Mouse (Mus musculus) liver, postnatal 0 days (tissue): ENCODE results near the gene Bcat2. TPM values are rescaled to one million over a fixed set of nuclear protein-coding genes. Genes with fewer than 3 reads are reported as not detected.

ENCODE experiments used
- ATAC-seq: fragments of 200-750 bp; cut with Nextera tagmentation; 2 replicates; pipeline ENCODE4 v1.8.0; 2017; ENCODE audit warnings: mild to moderate bottlenecking, moderate library complexity
- DNase-seq: peaks from one replicate; pipeline ENCODE4 v3.0.0-alpha.2; 2016
- H3K27ac ChIP-seq: fragments of 300-500 bp; sonication (generic); 2 replicates; pipeline ENCODE4 v1.5.1; 2014; ENCODE audit warnings: antibody characterized with exemption, moderate library complexity, mild to moderate bottlenecking, low read depth
- H3K27me3 ChIP-seq: fragments of 300-500 bp; sonication (generic); 2 replicates; pipeline ENCODE4 v1.6.1; 2014; ENCODE audit warnings: low read length, control low read depth, mixed read lengths; ENCODE audit not compliant: insufficient read depth
- H3K36me3 ChIP-seq: fragments of 300-500 bp; sonication (generic); replicated peaks from 2 replicates; pipeline ENCODE4 v1.6.1; 2014; ENCODE audit warnings: mild to moderate bottlenecking, control low read depth, low read length, moderate library complexity, mixed read lengths; ENCODE audit not compliant: insufficient read depth
- H3K4me1 ChIP-seq: fragments of 300-500 bp; sonication (generic); 2 replicates; pipeline ENCODE4 v1.6.1; 2014; ENCODE audit warnings: antibody characterized with exemption, mild to moderate bottlenecking, control low read depth; ENCODE audit not compliant: insufficient read depth
- H3K4me2 ChIP-seq: fragments of 300-500 bp; sonication (generic); 2 replicates; pipeline ENCODE4 v1.6.1; 2014; ENCODE audit warnings: low read depth, mild to moderate bottlenecking, low read length, moderate library complexity, mixed read lengths
- H3K4me3 ChIP-seq: fragments of 300-500 bp; sonication (generic); 2 replicates; pipeline ENCODE4 v1.5.1; 2014; ENCODE audit warnings: low read depth, low read length
- H3K9ac ChIP-seq: fragments of 300-500 bp; sonication (generic); replicated peaks from 2 replicates; pipeline ENCODE4 v1.6.1; 2014; ENCODE audit warnings: mild to moderate bottlenecking, moderate library complexity
- H3K9me3 ChIP-seq: fragments of 300-500 bp; sonication (generic); 2 replicates; pipeline ENCODE4 v1.6.1; 2016; ENCODE audit warnings: mild to moderate bottlenecking, control low read depth, low read length, mixed read lengths
- CTCF ChIP-seq: sonication (generic); IDR thresholded peaks from 2 replicates; pipeline ENCODE4 v1.5.1; 2016; ENCODE audit warnings: antibody characterized with exemption, low read depth
- EP300 ChIP-seq: IDR thresholded peaks from 2 replicates; pipeline ENCODE4 v1.6.1; 2016; ENCODE audit warnings: antibody characterized with exemption, low read depth, mild to moderate bottlenecking
- WGBS: fragments of 180-500 bp; shearing (Covaris S2); extraction: QIAGEN DNeasy Blood & Tissue Kit; methylation state at CpG from one replicate; pipeline ENCODE4 v1.1.7; 2014; ENCODE audit not compliant: insufficient replicate concordance; 5-methylcytosine and 5-hydroxymethylcytosine counted together
- polyA plus RNA-seq: library from polyadenylated mRNA; unstranded; fragments of >200 nt; fragmentation: Nextera tagmentation; extraction: Ambion mirVana; gene quantifications from 2 replicates; pipeline ENCODE4 v1.2.1, GENCODE M21; 2015

Bcat2 gene
- polyA plus RNA-seq, 1 experiment from 2014 or later, result 32.3 TPM

- Histone ChIP-seq H3K9ac (no peak overlapping the region), H3K36me3 (no peaks in the 10 kb centered on the region), H3K27me3 (no peaks in the 10 kb centered on the region), H3K9me3 (no peaks in the 10 kb centered on the region), H3K4me3 (no peak overlapping the region), H3K27ac (no peak overlapping the region), H3K4me1 (peaks cover 31% of the 10 kb centered on the region), H3K4me2 (no peak overlapping the region)
- no peak for TF ChIP-seq EP300
- WGBS, result 86% methylated on average over 9 of the region's 9 CpGs
- DNase-seq, result no peak
- ATAC-seq, result no peak
These were observed 4.5 kb upstream of the Bcat2 start for GRCm38 (mm10) chr7:45565446-45565845.

GRCm38 (mm10) chr7:45567112-45567779 lies 2.7 kb upstream of the Bcat2 start:
- peak overlapping the region; percentile 95 for H3K27ac ChIP-seq
- no peak for DNase-seq
- ATAC-seq, result no peak
- peaks cover 46% of the 10 kb centered on the region for H3K4me1 ChIP-seq
- H3K9me3 ChIP-seq, result no peaks in the 10 kb centered on the region
- peak overlapping the region; percentile 81 for H3K4me2 ChIP-seq
- no peaks in the 10 kb centered on the region for H3K27me3 ChIP-seq
- WGBS, result 66% methylated on average over 8 of the region's 8 CpGs
- no peaks in the 10 kb centered on the region for H3K36me3 ChIP-seq
- peak overlapping the region; percentile 66; the same call in 1 of the 2 replicates for H3K9ac ChIP-seq
- TF ChIP-seq CTCF (no peak), EP300 (no peak)
- no peak overlapping the region for H3K4me3 ChIP-seq

GRCm38 (mm10) chr7:45567780-45568516 lies 2.0 kb upstream of the Bcat2 start:
- Histone ChIP-seq H3K9ac (peak overlapping the region; percentile 66), H3K4me1 (peaks cover 53% of the 10 kb centered on the region), H3K27ac (peak overlapping the region; percentile 95), H3K27me3 (no peaks in the 10 kb centered on the region), H3K9me3 (no peaks in the 10 kb centered on the region), H3K4me2 (peak overlapping the region; percentile 81), H3K4me3 (peak overlapping the region; percentile 46), H3K36me3 (no peaks in the 10 kb centered on the region)
- ATAC-seq (peak; percentile 95), DNase-seq (peak; percentile 96)
- under 1% methylated on average over 24 of the region's 24 CpGs for WGBS
- TF ChIP-seq EP300 (peak; percentile 90), CTCF (no peak; the same call in 1 of the 2 replicates)

GRCm38 (mm10) chr7:45568601-45569473 lies 1.1 kb upstream of the Bcat2 start:
- TF ChIP-seq CTCF (no peak), EP300 (no peak)
- peak overlapping the region; percentile 46 for H3K4me3 ChIP-seq
- no peaks in the 10 kb centered on the region; the same call in 1 of the 2 replicates for H3K36me3 ChIP-seq
- peak overlapping the region; percentile 41 for H3K9ac ChIP-seq
- H3K27me3 ChIP-seq, result no peaks in the 10 kb centered on the region
- ATAC-seq, result peak; percentile 9
- no peaks in the 10 kb centered on the region for H3K9me3 ChIP-seq
- H3K4me1 ChIP-seq, result peaks cover 54% of the 10 kb centered on the region
- peak; percentile 11 for DNase-seq
- 51% methylated on average over 10 of the region's 10 CpGs for WGBS
- peak overlapping the region; percentile 81 for H3K4me2 ChIP-seq
- peak overlapping the region; percentile 95 for H3K27ac ChIP-seq

- no peak for ATAC-seq
- WGBS, result 19% methylated on average over 1 of the region's 1 CpGs
- Histone ChIP-seq H3K4me2 (peak overlapping the region; percentile 75), H3K36me3 (peaks cover 2% of the 10 kb centered on the region; the same call in 1 of the 2 replicates), H3K27ac (peak overlapping the region; percentile 64; the same call in 1 of the 2 replicates), H3K9me3 (no peaks in the 10 kb centered on the region), H3K27me3 (no peaks in the 10 kb centered on the region), H3K4me3 (no peak overlapping the region), H3K9ac (0 out of 2 replicates have a peak overlapping the region, but pooled peaks have one; percentile 67), H3K4me1 (peaks cover 53% of the 10 kb centered on the region)
- TF ChIP-seq CTCF (no peak), EP300 (no peak)
- no peak for DNase-seq
These were observed 2.0 kb downstream of the Bcat2 start for GRCm38 (mm10) chr7:45571966-45572365.
